Mouse (Mus musculus) brown adipose tissue, adult 24 weeks (tissue): ENCODE measurements around the gene Rab38. TPM values are rescaled to one million over a fixed set of nuclear protein-coding genes. Genes with fewer than 3 reads are reported as not detected.

Source experiments
- H3K27ac ChIP-seq: fragments of 200-500 bp; replicated peaks from 2 replicates; pipeline ENCODE4 v1.5.1; 2012; ENCODE audit warnings: low read depth, mild to moderate bottlenecking, low read length
- H3K4me1 ChIP-seq: fragments of 200-500 bp; 2 replicates; pipeline ENCODE4 v1.6.1; 2012; ENCODE audit warnings: low read length, mixed read lengths; ENCODE audit not compliant: control insufficient read depth, insufficient read depth, insufficient read length
- H3K4me3 ChIP-seq: fragments of 200-500 bp; 2 replicates; pipeline ENCODE4 v1.5.1; 2012; ENCODE audit warnings: low read depth, mild to moderate bottlenecking, low read length, moderate library complexity; ENCODE audit not compliant: insufficient read depth
- polyA plus RNA-seq: library from polyadenylated mRNA; stranded (reverse); fragments of >200 nt; gene quantifications from 2 replicates; pipeline ENCODE4 v1.2.4, GENCODE M21; 2012; ENCODE audit not compliant: missing spikeins, insufficient read depth, insufficient read length

Gene Rab38
- 0.87 TPM in 1 of 2 replicates, not detected in the other for polyA plus RNA-seq

GRCm38 (mm10) chr7:88429786-88430691 lies at the start of gene Rab38:
Rab38 (plus strand) TSS chr7:88430273.
- H3K27ac ChIP-seq = no peak within 1 kb of the TSS
- peak within 1 kb of the TSS; percentile 55 for H3K4me3 ChIP-seq
- no peaks in the 10 kb centered on the region for H3K4me1 ChIP-seq

- Histone ChIP-seq H3K4me1 (no peaks in the 10 kb centered on the region), H3K4me3 (no peak overlapping the region), H3K27ac (no peak overlapping the region)
Measured at GRCm38 (mm10) chr7:88394568-88394967, 35.5 kb upstream of the Rab38 start.

GRCm38 (mm10) chr7:88395745-88396144 lies 34.3 kb upstream of the Rab38 start:
- H3K4me1 ChIP-seq = no peaks in the 10 kb centered on the region
- H3K4me3 ChIP-seq = no peak overlapping the region
- H3K27ac ChIP-seq = no peak overlapping the region

GRCm38 (mm10) chr7:88405311-88405710 lies 24.8 kb upstream of the Rab38 start:
- no peak overlapping the region for H3K4me3 ChIP-seq
- H3K4me1 ChIP-seq = no peaks in the 10 kb centered on the region
- no peak overlapping the region for H3K27ac ChIP-seq

- Histone ChIP-seq H3K27ac (no peak overlapping the region), H3K4me1 (no peaks in the 10 kb centered on the region), H3K4me3 (no peak overlapping the region)
Measured at GRCm38 (mm10) chr7:88406466-88406865, 23.6 kb upstream of the Rab38 start.

GRCm38 (mm10) chr7:88421821-88422220 lies 8.3 kb upstream of the Rab38 start:
- Histone ChIP-seq H3K4me1 (no peaks in the 10 kb centered on the region), H3K4me3 (no peak overlapping the region), H3K27ac (no peak overlapping the region)

- no peak overlapping the region for H3K4me3 ChIP-seq
- H3K27ac ChIP-seq = no peak overlapping the region
- H3K4me1 ChIP-seq = no peaks in the 10 kb centered on the region
Measured at GRCm38 (mm10) chr7:88423889-88424288, 6.2 kb upstream of the Rab38 start.

- H3K27ac ChIP-seq = no peak overlapping the region
Measured at GRCm38 (mm10) chr7:88425744-88426143, 4.3 kb upstream of the Rab38 start.

GRCm38 (mm10) chr7:88427484-88427883 lies 2.6 kb upstream of the Rab38 start:
- Histone ChIP-seq H3K27ac (no peak overlapping the region), H3K4me3 (no peak overlapping the region), H3K4me1 (no peaks in the 10 kb centered on the region)

More at GRCm38 (mm10) chr7:88425744-88426143, 4.3 kb upstream of the Rab38 start:
- no peaks in the 10 kb centered on the region for H3K4me1 ChIP-seq
- no peak overlapping the region for H3K4me3 ChIP-seq

- Histone ChIP-seq H3K27ac (no peak overlapping the region), H3K4me3 (peak overlapping the region; percentile 55), H3K4me1 (no peaks in the 10 kb centered on the region)
Measured at GRCm38 (mm10) chr7:88430692-88431084, 615 bp downstream of the Rab38 start.

GRCm38 (mm10) chr7:88440301-88440700 lies 10.2 kb downstream of the Rab38 start:
- Histone ChIP-seq H3K4me3 (no peak overlapping the region), H3K27ac (no peak overlapping the region), H3K4me1 (no peaks in the 10 kb centered on the region)

- H3K4me1 ChIP-seq = no peaks in the 10 kb centered on the region
- H3K4me3 ChIP-seq = no peak overlapping the region
- H3K27ac ChIP-seq = no peak overlapping the region
Measured at GRCm38 (mm10) chr7:88442649-88443048, 12.6 kb downstream of the Rab38 start.

- Histone ChIP-seq H3K4me3 (no peak overlapping the region), H3K27ac (no peak overlapping the region), H3K4me1 (no peaks in the 10 kb centered on the region)
Measured at GRCm38 (mm10) chr7:88443435-88443834, 13.4 kb downstream of the Rab38 start.

GRCm38 (mm10) chr7:88445320-88445903 lies 15.3 kb downstream of the Rab38 start:
- no peak overlapping the region for H3K4me3 ChIP-seq
- no peak overlapping the region for H3K27ac ChIP-seq
- no peaks in the 10 kb centered on the region for H3K4me1 ChIP-seq

GRCm38 (mm10) chr7:88453234-88453633 lies 23.2 kb downstream of the Rab38 start:
- no peaks in the 10 kb centered on the region for H3K4me1 ChIP-seq
- no peak overlapping the region for H3K27ac ChIP-seq
- H3K4me3 ChIP-seq = no peak overlapping the region

- no peak overlapping the region for H3K27ac ChIP-seq
- no peaks in the 10 kb centered on the region for H3K4me1 ChIP-seq
- no peak overlapping the region for H3K4me3 ChIP-seq
Measured at GRCm38 (mm10) chr7:88457827-88458226, 27.8 kb downstream of the Rab38 start.
